11 mouse cellular contexts compared by ENCODE assay signal in the genomic region with DNA sequence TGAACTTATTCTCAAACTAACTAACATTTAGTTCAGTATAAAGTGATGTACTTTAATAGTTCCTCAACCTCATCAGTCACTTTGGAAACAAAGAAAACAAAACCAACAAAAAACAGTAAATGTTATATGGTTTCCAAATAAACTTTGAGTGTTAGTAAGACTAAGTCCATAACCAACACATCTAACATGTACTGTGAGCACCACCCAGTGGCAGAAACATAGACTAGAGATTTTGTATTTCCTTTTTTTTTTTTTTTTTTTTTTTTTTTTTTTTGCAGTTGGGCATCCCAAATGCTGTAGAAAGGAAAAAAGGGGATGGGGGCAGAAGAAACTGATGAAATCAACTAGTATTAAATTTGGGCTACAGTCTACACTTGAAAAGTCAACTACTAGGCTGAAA. TPM values are rescaled to one million over a fixed set of nuclear protein-coding genes. Genes with fewer than 3 reads are reported as not detected.
DNase-seq lines count a peak whose midpoint lies in the region.
"Had no signal": no experiment of that assay in that cellular context is flagged by ENCODE, and none has a peak within 500 bp of the region (broad histone marks: within the 10 kb centered on the region; RNA-seq: fewer than 3 reads in every experiment).

No protein-coding gene starts in this region.

- peak; percentile 8 for DNase-seq in adrenal gland, postnatal 14 days
- no peak for DNase-seq in adrenal gland, postnatal 25 days
- peak; percentile 6 for DNase-seq in layer of hippocampus, adult 11-12 months (ENCODE audit: low spot score)
- DNase-seq in layer of hippocampus, adult 8-10 months (ENCODE audit: low spot score in 2 of 2): no peak
- DNase-seq in testis, postnatal 10 days (ENCODE audit: low spot score): peak; percentile 39
- DNase-seq in testis, postnatal 14 days (ENCODE audit: low spot score): no peak
- no peak for DNase-seq in thymus, postnatal 36 days
- DNase-seq in gastrocnemius, postnatal 4 days (ENCODE audit: low spot score in 2 of 2): no peak
- DNase-seq: B cell, adult 2 months; kidney, postnatal 14 days had no signal

RNA-seq across cellular contexts. Expression of a gene that starts 14.6 kb away (rescaled TPM):
- total RNA-seq in adrenal gland, postnatal 14 days (2021): not detected in 2 replicates
- not detected in 2 replicates for total RNA-seq in adrenal gland, postnatal 25 days (2021)
- not detected for total RNA-seq in layer of hippocampus, adult 8-10 months (2022)
- total RNA-seq in gastrocnemius, postnatal 4 days (2021): not detected
- total RNA-seq: neutrophil, adult 5-6 weeks had no signal

Comparison
In these comparisons a context has a peak if more than half of its experiments do, and no peak if none do; other contexts are left out.
1. DNase-seq: peak in adrenal gland, postnatal 14 days (single experiment), layer of hippocampus, adult 11-12 months (single experiment) and testis, postnatal 10 days (single experiment); none in adrenal gland, postnatal 25 days (single experiment), layer of hippocampus, adult 8-10 months (0 of 2), testis, postnatal 14 days (single experiment), thymus, postnatal 36 days (0 of 2) and gastrocnemius, postnatal 4 days (0 of 2).